Mouse (Mus musculus) 3134 (cell line): ENCODE measurements at regions not wholly inside any gene's neighbourhood (a gene's known extent, or its start where the extent isn't known, plus 50 kb on each side); places are given as distances from the start of the nearest gene placed in this dataset.
A peak's percentile ranks its signal among the peaks of the same experiment; 100 is the strongest.

Source experiments
- DNase-seq: peaks from one replicate; pipeline ENCODE4 v3.0.0-alpha.2; 2011; ENCODE audit warnings: low spot score; ENCODE audit not compliant: insufficient read length; ENCODE audit errors: extremely low read depth

DNA sequence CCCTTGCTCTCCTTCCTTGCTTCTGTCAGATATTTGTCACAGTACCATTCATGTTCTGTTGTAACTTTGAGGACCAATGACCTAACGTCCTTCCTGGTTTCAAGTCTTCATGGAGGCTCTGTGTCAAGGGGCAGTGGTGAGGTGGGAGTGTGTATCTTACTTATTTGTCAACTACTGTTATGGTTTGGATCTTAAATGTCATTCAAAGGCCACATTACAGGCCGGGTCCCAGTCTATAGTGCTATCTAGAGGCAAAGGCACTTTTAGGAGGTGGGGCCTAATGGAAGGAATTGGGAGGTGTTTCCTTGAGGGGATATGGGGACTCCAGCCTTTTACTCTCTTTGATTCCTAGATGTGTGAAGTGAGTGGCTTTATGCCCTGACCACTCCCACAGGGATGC is 91.0 kb upstream of the Ccn6 start:
- DNase-seq: no peak

DNA sequence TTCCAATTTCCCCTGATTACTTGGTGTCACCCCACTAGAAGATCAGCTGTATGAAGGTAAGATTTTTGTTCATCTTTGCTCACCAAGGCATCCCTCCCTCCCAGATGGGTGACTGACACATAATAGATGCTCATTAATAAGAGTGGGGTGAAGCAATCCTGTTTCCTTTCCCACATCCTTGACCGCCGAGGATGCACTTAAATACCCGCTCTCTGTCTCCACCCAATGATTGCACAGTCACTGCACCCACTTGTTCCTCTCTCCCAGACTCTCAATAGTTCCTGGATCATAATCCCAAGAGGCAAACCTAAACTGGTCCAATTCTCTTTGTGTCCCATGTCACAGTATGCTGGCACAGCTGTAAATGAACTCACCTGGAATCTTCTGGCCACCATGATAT is 86.4 kb upstream of the Ccn6 start:
- no peak for DNase-seq

DNA sequence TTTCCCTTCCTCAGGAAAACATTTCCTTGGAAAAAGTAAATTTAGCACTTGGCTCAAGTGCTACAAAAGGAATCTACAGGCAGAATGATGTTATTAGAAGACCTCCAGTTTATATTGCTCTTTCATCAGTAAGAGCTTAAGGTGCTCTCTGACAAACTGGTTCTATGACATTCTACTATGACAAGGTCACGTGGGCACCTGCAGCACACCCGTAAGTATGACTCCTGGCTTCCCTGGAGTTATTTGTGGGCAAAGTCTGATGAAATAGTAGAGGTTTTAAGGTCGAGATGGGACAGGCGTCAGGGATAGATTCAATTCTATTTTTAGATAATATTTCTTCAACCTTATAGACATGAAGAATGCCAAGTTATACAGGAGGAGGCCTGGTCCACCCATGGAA is 84.9 kb upstream of the Ccn6 start:
- no peak for DNase-seq

DNA sequence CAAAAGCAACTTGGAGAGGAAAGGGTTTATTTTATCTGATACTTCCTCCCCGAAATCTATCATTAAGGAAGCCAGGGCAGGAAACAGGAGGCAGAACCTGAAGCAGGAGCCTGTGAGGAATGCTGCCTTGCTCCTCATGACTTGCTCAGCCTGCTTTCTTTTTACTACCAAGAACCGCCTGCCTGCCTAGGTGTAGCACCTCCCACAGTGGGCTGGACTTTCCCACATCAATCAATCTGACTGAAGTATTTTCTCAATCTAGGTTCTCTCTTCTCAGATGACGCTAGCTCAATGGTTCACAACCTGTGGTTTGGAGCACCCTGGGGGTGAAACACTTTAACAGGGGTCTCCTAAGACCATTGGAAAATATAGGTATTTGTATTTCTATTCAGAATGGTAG is 83.4 kb upstream of the Ccn6 start:
- no peak for DNase-seq

DNA sequence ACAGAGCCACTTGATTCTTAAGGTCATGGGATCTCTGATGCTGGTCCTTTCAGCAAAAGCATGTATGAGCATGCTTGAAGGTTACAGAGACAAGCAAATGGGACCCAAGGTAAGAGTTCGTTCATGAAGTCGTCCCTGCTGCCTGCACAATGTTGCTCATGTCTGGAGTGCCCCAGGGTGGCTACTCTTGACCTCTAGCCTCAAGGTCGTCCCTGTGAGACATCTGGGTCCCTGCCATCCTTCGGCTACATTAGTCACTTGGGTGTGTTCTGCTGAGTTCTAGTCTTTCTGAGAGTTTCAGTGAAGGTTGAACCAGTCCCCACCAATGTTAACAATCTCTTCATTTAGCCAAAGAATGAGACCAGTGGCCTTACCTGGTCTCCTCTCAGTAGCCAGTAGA is 81.5 kb upstream of the Ccn6 start:
- no peak for DNase-seq

DNA sequence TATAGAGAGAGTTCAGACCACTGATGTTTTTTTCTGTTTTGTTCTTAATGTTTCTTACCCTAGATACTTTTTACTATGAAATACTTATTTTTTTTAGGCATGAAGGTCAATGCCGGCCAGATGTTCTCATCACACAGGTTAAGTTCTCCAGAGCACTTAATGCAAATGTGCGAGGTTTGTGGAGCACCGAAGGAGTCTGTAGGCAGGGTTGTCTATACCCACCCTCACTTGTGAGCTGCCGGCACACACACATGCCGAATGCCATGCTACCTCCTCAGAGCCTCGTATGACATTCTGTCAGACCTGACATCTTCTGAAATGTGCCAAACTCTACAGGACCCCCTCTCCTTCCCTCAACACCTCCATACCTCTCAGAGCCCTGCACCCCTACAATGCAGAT is 80.5 kb upstream of the Ccn6 start:
- DNase-seq: no peak

DNA sequence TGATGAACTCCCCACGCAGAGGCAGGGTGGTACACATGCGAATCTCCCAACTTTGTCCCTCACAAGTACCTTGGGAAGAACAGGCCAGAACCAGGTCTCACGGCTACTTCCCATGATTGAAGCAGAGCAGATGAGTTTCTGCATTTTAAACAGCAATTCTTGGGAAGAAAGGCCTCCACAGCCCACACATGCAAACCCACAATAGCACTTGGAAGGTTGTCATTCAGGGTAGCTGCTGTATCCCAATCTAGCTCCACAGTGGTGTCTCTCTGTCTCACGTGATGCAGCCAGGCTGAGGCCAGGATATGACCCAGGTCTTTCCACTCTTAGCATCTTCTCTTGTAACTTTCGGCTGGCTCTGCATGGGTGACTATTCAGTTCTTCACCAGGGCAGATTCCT is 78.8 kb upstream of the Ccn6 start:
- DNase-seq: no peak

DNA sequence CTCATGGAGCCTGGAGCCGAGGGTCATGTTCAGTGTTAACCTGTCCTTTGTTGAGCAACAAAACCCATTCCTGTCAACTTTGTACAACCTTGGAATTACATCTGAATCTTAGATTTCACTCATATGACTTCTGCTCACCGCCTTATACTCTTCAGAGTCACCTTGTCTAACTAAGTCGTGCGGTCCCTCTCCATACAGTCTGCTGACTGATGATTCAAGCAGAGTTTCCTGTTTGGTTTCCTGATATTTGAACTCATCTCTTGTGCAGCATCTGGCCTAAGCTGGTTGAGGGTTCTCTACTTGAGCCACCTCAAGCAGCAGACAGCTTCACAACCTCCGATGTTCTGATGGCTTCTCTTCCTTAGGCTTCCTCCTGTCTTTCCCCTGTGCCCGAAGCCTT is 78.3 kb upstream of the Ccn6 start:
- no peak for DNase-seq

DNA sequence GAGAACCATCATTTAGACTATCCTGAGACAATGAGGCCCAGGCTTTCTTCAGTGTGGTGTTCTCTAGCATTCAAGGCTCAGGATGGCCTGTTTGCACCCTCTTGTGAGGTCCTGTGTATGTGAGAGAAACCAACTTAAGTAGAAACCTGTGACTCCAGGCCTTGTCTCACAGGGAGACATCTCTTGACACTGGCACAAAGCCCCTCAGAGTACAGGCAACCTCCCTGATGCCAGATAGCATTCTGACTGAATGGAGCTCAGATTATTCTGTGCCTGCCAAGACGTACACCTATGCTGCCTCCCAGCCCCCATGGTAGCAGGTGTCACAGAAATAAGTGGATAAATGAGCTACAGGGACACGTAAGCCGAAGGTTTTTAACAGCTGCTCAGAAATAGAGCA is 77.9 kb upstream of the Ccn6 start:
- DNase-seq: no peak

DNA sequence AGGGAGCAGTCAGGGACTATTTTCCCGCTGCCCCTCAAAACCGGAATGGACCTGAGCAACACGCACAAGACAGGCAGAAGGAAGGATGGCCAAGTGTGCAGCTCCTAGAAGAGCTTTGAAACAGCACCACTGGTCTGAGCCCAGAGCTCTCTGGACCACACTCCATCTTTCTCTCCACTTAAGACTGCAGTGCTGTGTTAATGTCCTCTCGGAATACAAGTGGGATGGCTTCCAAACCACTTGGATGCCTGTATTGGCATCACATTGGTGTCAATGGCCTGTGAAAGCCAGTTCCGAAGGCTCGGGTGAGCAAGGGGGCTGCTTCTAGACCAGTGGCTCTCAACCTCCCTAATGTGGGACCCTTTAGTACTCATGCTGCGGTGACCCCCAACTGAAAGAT is 77.4 kb upstream of the Ccn6 start:
- DNase-seq: no peak

DNA sequence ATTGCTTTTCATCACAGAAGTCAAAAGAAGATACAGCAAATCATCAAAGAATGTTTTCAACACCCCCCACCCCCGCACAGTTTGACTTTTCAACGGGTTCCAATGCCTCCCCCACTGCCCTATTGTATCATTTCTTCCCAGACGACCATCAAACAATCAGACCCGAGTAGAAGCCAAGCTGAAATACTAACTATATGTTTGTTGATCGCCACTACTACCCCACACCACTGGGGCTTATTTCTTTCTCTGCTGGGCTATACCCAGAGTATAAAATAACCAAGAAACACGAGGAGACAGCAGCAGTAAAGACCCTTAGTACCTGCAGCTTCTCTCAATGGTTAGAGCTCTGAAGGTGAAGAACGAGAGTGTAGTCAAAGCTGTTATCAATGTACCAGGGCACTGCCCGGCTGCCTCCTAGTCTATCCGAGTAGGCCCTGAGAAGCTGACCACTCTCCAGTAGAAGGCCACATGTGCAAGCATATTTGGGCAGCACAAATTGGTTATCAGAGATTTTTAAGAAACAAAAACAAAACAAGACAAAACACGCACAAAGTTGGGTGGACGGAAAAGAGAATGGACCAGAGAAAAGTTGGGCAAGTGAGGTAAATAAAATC is 76.7 kb upstream of the Ccn6 start:
- DNase-seq: no peak

DNA sequence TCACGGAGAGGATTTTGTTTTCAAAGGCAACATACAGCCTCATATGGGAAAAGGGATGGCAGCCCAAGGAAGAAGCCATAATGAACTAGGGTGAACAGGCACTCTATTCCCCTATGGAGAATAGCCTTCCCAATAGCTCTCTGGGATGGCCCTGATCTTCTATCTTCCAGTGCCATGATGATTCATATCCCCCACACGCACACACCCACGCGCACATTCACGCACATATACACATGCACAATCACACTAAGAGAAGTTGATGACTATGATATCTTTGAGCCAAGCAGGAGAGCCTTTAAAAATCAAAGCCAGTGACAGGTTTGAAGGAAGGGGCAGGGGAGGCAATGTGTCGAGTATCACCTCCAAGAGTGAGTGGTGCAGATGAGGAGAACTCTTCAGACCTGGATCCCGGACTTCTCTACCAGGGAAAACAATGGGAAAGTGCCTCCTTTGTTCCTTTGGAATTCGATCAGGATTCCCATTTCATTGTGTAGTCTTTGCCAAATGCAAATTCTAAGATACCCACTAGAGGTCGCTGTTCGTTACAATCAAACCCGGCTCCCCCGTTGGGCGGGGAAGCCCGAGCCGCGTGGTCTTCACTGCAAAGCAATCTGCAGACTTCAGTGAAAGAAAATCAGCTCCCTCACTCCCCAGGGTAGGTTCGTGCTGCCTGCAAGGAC is 76.0 kb upstream of the Ccn6 start:
- DNase-seq: peak; percentile 54

DNA sequence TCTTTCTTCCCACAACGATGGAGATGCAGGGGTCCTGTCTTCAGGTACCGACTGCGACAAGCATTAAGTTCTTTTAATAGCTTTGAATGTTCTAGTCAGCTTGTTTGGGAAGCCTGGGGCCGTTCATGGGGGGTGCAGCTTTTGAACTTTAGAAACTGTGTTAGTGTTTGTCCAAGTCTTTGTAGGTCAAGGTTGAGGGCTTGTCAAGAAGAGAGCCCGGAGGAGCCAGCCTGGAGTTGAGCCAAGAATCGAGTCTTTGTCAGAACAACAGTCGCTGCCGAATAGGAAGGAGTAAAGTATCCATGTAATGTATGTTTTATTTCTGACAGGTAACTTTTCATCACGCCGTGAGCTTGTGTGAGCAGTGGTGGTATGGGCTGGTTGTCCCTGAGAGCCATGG is 75.0 kb upstream of the Ccn6 start:
- no peak for DNase-seq

DNA sequence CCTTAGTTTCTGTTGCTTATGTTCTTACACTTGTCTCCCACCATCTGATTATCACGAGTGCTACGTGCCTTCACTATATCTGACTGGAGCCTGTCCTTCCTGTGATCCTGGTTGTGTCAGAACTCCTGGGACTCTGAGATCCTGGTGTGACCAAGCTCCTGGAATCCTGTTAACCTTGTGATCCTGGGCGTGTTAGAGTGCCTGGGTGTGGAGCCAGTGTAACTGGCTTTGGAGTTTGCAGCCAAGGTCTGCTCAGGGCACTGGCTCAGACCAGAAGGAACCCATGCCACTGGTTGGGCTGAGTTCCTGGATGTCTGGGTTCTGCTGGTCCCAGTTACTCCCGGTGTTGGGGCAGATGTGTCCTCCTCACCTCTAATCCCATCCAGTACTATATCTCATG is 74.0 kb upstream of the Ccn6 start:
- DNase-seq: no peak

DNA sequence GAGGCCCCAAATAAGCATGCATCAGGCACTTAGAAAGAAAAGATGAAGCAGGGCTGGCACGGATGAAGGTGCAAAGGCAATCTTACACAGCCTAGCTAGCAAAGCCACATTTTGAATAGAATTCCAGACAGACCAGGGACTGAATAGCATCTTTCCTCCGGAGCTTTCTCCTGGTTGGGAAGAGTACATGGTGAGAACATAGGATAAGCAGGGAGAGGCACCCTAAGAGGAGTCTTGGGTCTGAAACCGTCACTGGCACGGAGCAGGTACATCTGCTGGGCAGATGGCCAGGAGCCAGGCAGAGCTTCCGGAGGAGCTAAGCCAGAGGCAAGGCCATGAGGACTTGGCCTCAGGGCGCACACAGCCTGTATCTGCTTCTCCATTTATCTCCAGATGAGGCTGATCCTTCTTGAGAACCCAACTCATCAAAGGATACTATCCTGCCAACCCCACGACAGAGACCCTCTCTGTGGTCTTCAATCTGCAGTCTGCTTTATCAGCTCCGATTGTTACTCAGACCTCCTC is 70.4 kb upstream of the Ccn6 start:
- no peak for DNase-seq

DNA sequence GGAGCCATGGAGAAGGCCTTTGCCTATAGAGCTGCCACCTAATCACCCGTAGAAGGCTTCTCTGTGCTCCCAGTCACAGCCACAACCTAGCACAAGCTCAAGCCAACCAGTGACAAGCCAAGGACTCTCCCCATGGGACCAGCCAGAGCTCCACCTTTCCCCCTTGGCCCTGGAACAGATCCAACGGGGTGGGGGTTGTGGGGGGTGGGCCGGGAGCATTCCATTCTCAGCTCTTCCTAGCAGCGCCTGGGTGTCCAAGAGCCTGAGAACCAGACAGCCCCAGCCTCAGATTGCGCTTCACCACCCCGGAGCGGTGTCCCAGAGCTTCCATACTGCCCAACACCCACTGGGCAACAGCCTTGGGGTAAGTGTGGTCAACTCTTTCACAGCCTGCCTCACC is 69.6 kb upstream of the Ccn6 start:
- DNase-seq: no peak

DNA sequence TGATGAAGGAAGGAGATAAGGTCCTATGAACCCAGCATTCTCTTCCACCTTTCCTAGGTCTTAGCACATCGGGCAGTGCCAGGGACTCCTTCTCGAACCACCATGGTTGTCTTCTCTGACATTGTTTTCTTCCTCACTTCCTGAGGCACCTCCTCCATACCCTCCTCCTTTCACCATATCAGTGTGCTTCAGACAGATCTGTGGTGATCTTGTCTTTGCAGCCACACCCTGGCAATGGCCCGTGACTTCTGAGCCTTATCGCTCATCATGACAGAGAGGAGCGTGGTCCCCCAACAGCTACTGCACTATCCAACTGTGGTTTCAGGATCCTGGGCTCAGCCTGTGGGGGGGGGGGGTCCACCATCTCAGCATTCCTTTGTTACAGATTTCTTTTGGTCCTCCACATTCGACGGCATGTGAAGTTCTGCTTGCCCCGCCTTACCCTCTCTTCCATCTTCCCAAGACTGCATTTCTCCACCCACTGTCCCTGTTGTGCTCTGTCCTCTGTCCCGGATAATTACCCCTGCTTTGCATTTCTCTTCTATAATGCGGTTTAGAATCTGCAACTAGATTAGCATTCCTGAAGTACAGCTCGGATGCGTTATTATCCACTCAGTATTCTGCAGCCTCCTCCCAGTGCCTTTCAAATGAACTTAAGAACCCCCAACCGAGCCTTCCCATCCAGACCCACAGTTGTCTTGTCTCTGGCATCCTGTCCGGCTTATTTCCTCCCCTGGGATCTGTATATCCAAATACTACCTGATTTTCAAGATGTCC is 67.2 kb upstream of the Ccn6 start:
- DNase-seq: no peak

DNA sequence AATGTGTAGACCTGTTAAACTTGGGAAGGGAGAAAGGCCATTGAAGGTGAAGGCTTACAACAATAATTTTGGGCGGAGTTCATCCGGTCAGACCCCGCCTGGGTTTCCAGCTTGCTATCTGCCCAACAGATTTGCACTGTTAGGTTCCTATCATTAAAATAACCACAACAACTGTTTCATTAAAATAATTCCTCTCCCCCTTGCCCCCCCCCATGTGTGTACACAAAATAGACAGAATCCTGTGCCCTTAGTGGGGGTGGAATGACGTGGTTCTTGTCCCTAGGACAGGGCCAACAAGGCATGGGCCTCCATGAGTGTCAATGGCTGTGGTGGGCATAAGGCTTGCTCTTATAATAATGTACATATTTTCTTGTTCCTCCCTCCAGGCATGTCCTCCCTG is 65.6 kb upstream of the Ccn6 start:
- no peak for DNase-seq

DNA sequence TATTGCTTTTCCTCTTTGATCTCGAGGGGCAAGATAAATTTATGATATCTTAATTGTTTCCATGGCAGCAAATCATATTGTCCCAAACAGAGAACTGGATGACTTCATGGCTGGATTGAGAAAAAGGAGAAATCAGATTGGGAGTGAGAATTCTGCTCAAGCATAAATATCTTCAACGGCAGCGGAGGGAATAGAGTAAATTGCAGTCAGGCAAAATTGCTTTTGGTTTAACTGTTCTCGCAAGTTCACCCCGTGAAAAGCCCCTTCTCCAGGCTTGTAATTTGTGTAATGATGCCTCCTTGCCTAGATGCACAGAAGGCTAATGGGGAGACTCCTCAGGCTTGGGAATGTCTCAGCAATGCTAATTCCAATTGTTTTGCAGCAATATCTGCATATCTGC is 64.4 kb upstream of the Ccn6 start:
- no peak for DNase-seq

DNA sequence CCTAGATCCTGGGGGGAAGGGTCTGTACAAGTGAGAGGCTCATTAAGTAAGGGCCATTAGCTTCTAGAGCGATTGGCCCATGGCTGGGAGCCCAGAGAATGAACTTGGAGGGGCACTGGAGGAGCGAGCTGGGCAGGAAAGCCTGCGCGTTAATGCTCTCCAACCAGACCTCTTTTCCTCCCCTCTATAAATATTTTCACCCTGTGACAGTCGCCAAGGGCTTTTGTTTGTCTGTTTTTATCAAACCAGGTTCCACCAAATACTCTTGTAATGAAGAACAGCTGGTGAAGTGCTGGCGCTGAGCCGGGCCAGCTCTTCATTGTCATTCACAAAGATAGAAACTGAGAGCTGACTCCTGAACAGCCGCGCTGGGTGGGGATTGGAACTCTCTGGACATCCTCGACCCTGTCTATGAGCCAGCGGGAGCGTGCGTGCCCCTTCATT is 63.9 kb upstream of the Ccn6 start:
- DNase-seq: no peak

DNA sequence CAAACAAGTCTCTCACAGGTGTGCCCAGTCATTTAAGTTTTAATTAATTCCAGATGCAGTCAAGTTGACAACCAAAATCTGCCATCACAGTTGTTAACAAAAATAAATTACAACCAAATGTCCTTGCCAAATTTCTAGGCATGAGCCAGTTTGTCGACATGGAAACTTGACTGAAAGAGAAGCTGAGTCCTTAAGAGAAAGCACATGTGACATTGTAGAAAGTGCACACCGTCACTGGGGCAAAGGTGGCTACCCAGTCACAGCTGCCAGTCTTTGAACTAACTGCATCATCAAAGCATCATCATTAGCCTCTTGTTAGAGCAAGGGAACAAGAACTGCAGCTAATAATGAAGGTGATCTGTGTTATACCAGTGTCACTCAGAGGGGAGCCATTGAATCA is 62.9 kb upstream of the Ccn6 start:
- DNase-seq: no peak
